Mouse (Mus musculus) liver, adult 2 months (tissue): Measurements from ENCODE around the gene Qsox2. TPM values are rescaled to one million over a fixed set of nuclear protein-coding genes. Genes with fewer than 3 reads are reported as not detected.

Source experiments
- DNase-seq: peaks from one replicate; pipeline ENCODE4 v3.0.0-alpha.2; 2011; ENCODE audit warnings: low read depth, low spot score; ENCODE audit errors: extremely low read depth
- H3K27ac ChIP-seq: fragments of 200-500 bp; replicated peaks from 2 replicates; pipeline ENCODE4 v1.5.1; 2012; ENCODE audit warnings: low read depth, mild to moderate bottlenecking, control low read depth, inconsistent platforms, low read length; ENCODE audit not compliant: insufficient read depth
- H3K27me3 ChIP-seq: fragments of 200-500 bp; 2 replicates; pipeline ENCODE4 v1.6.1; 2012; ENCODE audit warnings: mild to moderate bottlenecking, moderate library complexity, low read length, inconsistent platforms; ENCODE audit not compliant: control insufficient read depth, insufficient read depth
- H3K36me3 ChIP-seq: fragments of 200-500 bp; 2 replicates; pipeline ENCODE4 v1.6.1; 2012; ENCODE audit warnings: low read length, inconsistent platforms; ENCODE audit not compliant: control insufficient read depth, insufficient read depth
- H3K4me1 ChIP-seq: fragments of 200-500 bp; 2 replicates; pipeline ENCODE4 v1.6.1; 2011; ENCODE audit warnings: low read length; ENCODE audit not compliant: control insufficient read depth, insufficient read depth
- H3K4me3 ChIP-seq: fragments of 200-500 bp; 2 replicates; pipeline ENCODE4 v1.5.1; 2011; ENCODE audit warnings: low read depth, mild to moderate bottlenecking, control low read depth, low read length, moderate library complexity; ENCODE audit not compliant: insufficient read depth
- H3K79me2 ChIP-seq: fragments of 200-500 bp; 2 replicates; pipeline ENCODE4 v1.6.1; 2012; ENCODE audit warnings: inconsistent platforms, mild to moderate bottlenecking, low read length, moderate library complexity; ENCODE audit not compliant: control insufficient read depth, insufficient read depth
- H3K9ac ChIP-seq: fragments of 200-500 bp; 2 replicates; pipeline ENCODE4 v1.6.1; 2012; ENCODE audit warnings: low read depth, mild to moderate bottlenecking, control low read depth, inconsistent platforms, low read length
- CTCF ChIP-seq: fragments of 200-500 bp; IDR thresholded peaks from 2 replicates; pipeline ENCODE4 v1.5.1; 2011; ENCODE audit warnings: low read depth, low read length, control low read depth
- POLR2A ChIP-seq: fragments of 200-500 bp; IDR thresholded peaks from 2 replicates; pipeline ENCODE4 v1.6.1; 2011; ENCODE audit warnings: low read length, control low read depth; ENCODE audit not compliant: insufficient read depth; ENCODE audit errors: extremely low read depth
- WGBS: fragments of 180-500 bp; shearing (Covaris S2); methylation state at CpG from one replicate; pipeline ENCODE4 v1.1.7; 2018; 5-methylcytosine and 5-hydroxymethylcytosine counted together
- polyA plus RNA-seq: library from polyadenylated mRNA; depleted of rRNA; stranded (reverse); fragments of >200 nt; gene quantifications from 2 replicates; pipeline ENCODE4 v1.2.3, GENCODE M21; 2012; rRNA removed
- total RNA-seq: library from RNA; depleted of rRNA; stranded (reverse); fragments of >200 nt; gene quantifications from 2 replicates; pipeline ENCODE4 v1.2.3, GENCODE M21; 2014; rRNA removed

Gene Qsox2
- total and polyA plus RNA-seq, 2 experiments, result 4.1 to 4.4 TPM

DNA sequence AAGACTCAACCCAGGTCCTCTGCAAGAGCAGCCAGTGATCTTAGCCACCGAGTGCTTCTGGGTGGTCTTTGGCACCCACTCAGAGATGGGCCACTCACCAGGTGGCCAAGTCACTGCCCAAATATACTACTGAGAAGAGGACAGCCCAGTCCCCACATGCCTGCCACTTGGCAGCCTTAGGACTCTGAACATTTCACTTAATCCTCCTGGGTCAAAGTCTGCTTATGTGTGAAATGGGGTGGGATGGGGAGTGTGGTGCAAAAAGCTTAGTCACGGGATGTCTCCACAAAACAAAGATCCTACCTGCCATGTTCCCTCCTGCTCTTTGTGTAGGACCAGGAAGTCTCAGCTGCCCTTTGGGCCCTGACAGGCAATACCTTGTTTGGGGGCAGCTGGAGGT, 65.2 kb downstream of the Qsox2 start:
- no peak overlapping the region for H3K27ac ChIP-seq
- TF ChIP-seq CTCF (no peak), POLR2A (no peak)
- no peaks in the 10 kb centered on the region for H3K4me1 ChIP-seq
- DNase-seq, result no peak
- H3K27me3 ChIP-seq, result no peaks in the 10 kb centered on the region
- H3K9ac ChIP-seq, result no peak overlapping the region
- H3K36me3 ChIP-seq, result no peaks in the 10 kb centered on the region
- no peaks in the 10 kb centered on the region for H3K79me2 ChIP-seq
- no peak overlapping the region for H3K4me3 ChIP-seq
- 83% methylated on average over 2 of the region's 2 CpGs for WGBS

- 38% methylated on average over 2 of the region's 2 CpGs for WGBS
- no peak for DNase-seq
- no peaks in the 10 kb centered on the region for H3K4me1 ChIP-seq
- 0 out of 2 replicates have a peak, but pooled peaks cover 2% of the 10 kb centered on the region for H3K27me3 ChIP-seq
- H3K79me2 ChIP-seq, result no peaks in the 10 kb centered on the region
- H3K27ac ChIP-seq, result no peak overlapping the region
- TF ChIP-seq POLR2A (no peak), CTCF (no peak)
- no peak overlapping the region for H3K4me3 ChIP-seq
- H3K36me3 ChIP-seq, result no peaks in the 10 kb centered on the region
- H3K9ac ChIP-seq, result no peak overlapping the region
Measured at GRCm38 (mm10) chr2:26170376-26170775, 66.9 kb downstream of the Qsox2 start.

GRCm38 (mm10) chr2:26168843-26169579, 68.3 kb downstream of the Qsox2 start:
- Histone ChIP-seq H3K9ac (no peak overlapping the region), H3K79me2 (no peaks in the 10 kb centered on the region), H3K36me3 (no peaks in the 10 kb centered on the region), H3K4me3 (no peak overlapping the region), H3K4me1 (no peaks in the 10 kb centered on the region), H3K27me3 (0 out of 2 replicates have a peak, but pooled peaks cover 2% of the 10 kb centered on the region), H3K27ac (no peak overlapping the region)
- no peak for TF ChIP-seq CTCF
- TF ChIP-seq POLR2A, result no peak
- no peak for DNase-seq
- 44% methylated on average over 11 of the region's 11 CpGs for WGBS

DNA sequence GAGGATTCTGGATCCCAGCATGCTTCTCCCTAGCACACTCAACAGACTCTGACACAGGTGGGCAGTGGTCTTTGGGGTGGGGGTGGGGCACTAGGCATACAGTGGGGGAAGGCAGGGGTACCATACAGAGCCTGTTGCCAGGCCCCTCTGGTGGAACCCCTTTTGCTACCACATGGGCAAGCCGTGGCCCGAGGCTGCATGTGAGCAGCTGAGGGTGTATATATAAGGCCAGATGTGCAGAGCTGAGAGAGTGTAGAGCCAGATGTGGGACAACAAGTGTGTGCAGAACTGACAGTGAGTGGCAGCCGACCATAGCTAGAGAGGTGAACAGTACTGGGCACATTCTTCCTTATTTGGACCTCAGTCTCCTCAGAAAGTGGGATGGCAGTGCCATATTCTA, 70.4 kb downstream of the Qsox2 start:
- TF ChIP-seq POLR2A (no peak), CTCF (no peak)

More for the DNA sequence above, 70.4 kb downstream of the Qsox2 start:
- Histone ChIP-seq H3K4me3 (no peak overlapping the region), H3K9ac (no peak overlapping the region), H3K27me3 (0 out of 2 replicates have a peak, but pooled peaks cover 2% of the 10 kb centered on the region), H3K79me2 (no peaks in the 10 kb centered on the region), H3K4me1 (no peaks in the 10 kb centered on the region; the same call in 1 of the 2 replicates), H3K36me3 (no peaks in the 10 kb centered on the region), H3K27ac (no peak overlapping the region)
- WGBS, result 79% methylated on average over 3 of the region's 3 CpGs
- no peak for DNase-seq

Other genes starting within 250 kb of the Qsox2 start
- 25.4 and 28.4 TPM in 2 replicates for gene Ubac1, start 215.8 kb downstream of the Qsox2 start, total RNA-seq
- 22.4 and 23.9 TPM in 2 replicates for gene Ubac1, start 215.8 kb downstream of the Qsox2 start, polyA plus RNA-seq
- 6.0 and 10.5 TPM in 2 replicates for gene Nacc2, start 114.3 kb downstream of the Qsox2 start, total RNA-seq
- 22.2 and 22.6 TPM in 2 replicates for gene Nacc2, start 114.3 kb downstream of the Qsox2 start, polyA plus RNA-seq
- not detected in 2 replicates for gene Lhx3, start 29.2 kb downstream of the Qsox2 start, total RNA-seq
- not detected in 2 replicates for gene Lhx3, start 29.2 kb downstream of the Qsox2 start, polyA plus RNA-seq
- gene Ccdc187, start 57.0 kb upstream of the Qsox2 start, total RNA-seq, result under 0.01 TPM in 1 of 2 replicates, not detected in the other
- 0.04 TPM in 1 of 2 replicates, not detected in the other for gene Ccdc187, start 57.0 kb upstream of the Qsox2 start, polyA plus RNA-seq
- gene Gpsm1, start 78.0 kb upstream of the Qsox2 start, total RNA-seq, result 0.74 and 1.6 TPM in 2 replicates
- gene Gpsm1, start 78.0 kb upstream of the Qsox2 start, polyA plus RNA-seq, result 1.9 and 2.1 TPM in 2 replicates
- 8.7 and 10.7 TPM in 2 replicates for gene Dnlz, start 114.6 kb upstream of the Qsox2 start, total RNA-seq
- 16.4 and 22.4 TPM in 2 replicates for gene Dnlz, start 114.6 kb upstream of the Qsox2 start, polyA plus RNA-seq
- gene Card9, start 123.4 kb upstream of the Qsox2 start, total RNA-seq, result 0.81 and 0.92 TPM in 2 replicates
- 0.40 and 0.84 TPM in 2 replicates for gene Card9, start 123.4 kb upstream of the Qsox2 start, polyA plus RNA-seq
- gene Snapc4, start 143.1 kb upstream of the Qsox2 start, total RNA-seq, result 6.4 and 7.5 TPM in 2 replicates
- 9.1 and 14.3 TPM in 2 replicates for gene Snapc4, start 143.1 kb upstream of the Qsox2 start, polyA plus RNA-seq
- 31.5 and 32.8 TPM in 2 replicates for gene Entr1, start 151.8 kb upstream of the Qsox2 start, total RNA-seq
- 41.0 and 45.0 TPM in 2 replicates for gene Entr1, start 151.8 kb upstream of the Qsox2 start, polyA plus RNA-seq
- 38.2 and 40.8 TPM in 2 replicates for gene Pmpca, start 151.8 kb upstream of the Qsox2 start, total RNA-seq
- gene Pmpca, start 151.8 kb upstream of the Qsox2 start, polyA plus RNA-seq, result 35.7 and 52.0 TPM in 2 replicates
- 2.4 and 4.4 TPM in 2 replicates for gene Inpp5e, start 171.7 kb upstream of the Qsox2 start, total RNA-seq
- gene Inpp5e, start 171.7 kb upstream of the Qsox2 start, polyA plus RNA-seq, result 7.1 and 8.7 TPM in 2 replicates
- gene Sec16a, start 207.7 kb upstream of the Qsox2 start, total RNA-seq, result 44.5 and 53.2 TPM in 2 replicates
- 70.5 and 78.2 TPM in 2 replicates for gene Sec16a, start 207.7 kb upstream of the Qsox2 start, polyA plus RNA-seq